Mouse (Mus musculus) liver, embryonic 12.5 days (tissue): ENCODE data around the gene Bglap3. TPM values are rescaled to one million over a fixed set of nuclear protein-coding genes. Genes with fewer than 3 reads are reported as not detected.

Experiments
- ATAC-seq: fragments of 200-750 bp; cut with Nextera tagmentation; 2 replicates; pipeline ENCODE4 v1.8.0; 2017; ENCODE audit warnings: moderate number of reproducible peaks, mild to moderate bottlenecking, moderate library complexity
- H3K27ac ChIP-seq: fragments of 300-500 bp; sonication (generic); 2 replicates; pipeline ENCODE4 v1.5.1; 2016; ENCODE audit warnings: mild to moderate bottlenecking
- H3K27me3 ChIP-seq: fragments of 300-500 bp; sonication (generic); replicated peaks from 2 replicates; pipeline ENCODE4 v1.6.1; 2016; ENCODE audit warnings: mild to moderate bottlenecking, moderate library complexity
- H3K36me3 ChIP-seq: fragments of 300-500 bp; sonication (generic); 2 replicates; pipeline ENCODE4 v1.6.1; 2016; ENCODE audit warnings: mild to moderate bottlenecking, moderate library complexity
- H3K4me1 ChIP-seq: fragments of 300-500 bp; sonication (generic); 2 replicates; pipeline ENCODE4 v1.6.1; 2016
- H3K4me2 ChIP-seq: fragments of 300-500 bp; sonication (generic); 2 replicates; pipeline ENCODE4 v1.6.1; 2016; ENCODE audit warnings: mild to moderate bottlenecking, moderate library complexity
- H3K4me3 ChIP-seq: fragments of 300-500 bp; sonication (generic); 2 replicates; pipeline ENCODE4 v1.5.1; 2016; ENCODE audit warnings: mild to moderate bottlenecking, moderate library complexity
- H3K9ac ChIP-seq: fragments of 300-500 bp; sonication (generic); 2 replicates; pipeline ENCODE4 v1.6.1; 2016; ENCODE audit warnings: mild to moderate bottlenecking, moderate library complexity
- H3K9me3 ChIP-seq: fragments of 300-500 bp; sonication (generic); replicated peaks from 2 replicates; pipeline ENCODE4 v1.6.1; 2016; ENCODE audit warnings: mild to moderate bottlenecking, moderate library complexity
- WGBS: fragments of 180-500 bp; shearing (Covaris S2); methylation state at CpG from one replicate; pipeline ENCODE4 v1.1.7; 2016; ENCODE audit not compliant: insufficient replicate concordance; 5-methylcytosine and 5-hydroxymethylcytosine counted together
- polyA plus RNA-seq: library from polyadenylated mRNA; unstranded; fragments of >200 nt; fragmentation: Nextera tagmentation; extraction: Ambion mirVana; gene quantifications from 2 replicates; pipeline ENCODE4 v1.2.1, GENCODE M21; 2016

Gene Bglap3
- polyA plus RNA-seq, 1 experiment from 2014 or later: 0.13 TPM

DNA sequence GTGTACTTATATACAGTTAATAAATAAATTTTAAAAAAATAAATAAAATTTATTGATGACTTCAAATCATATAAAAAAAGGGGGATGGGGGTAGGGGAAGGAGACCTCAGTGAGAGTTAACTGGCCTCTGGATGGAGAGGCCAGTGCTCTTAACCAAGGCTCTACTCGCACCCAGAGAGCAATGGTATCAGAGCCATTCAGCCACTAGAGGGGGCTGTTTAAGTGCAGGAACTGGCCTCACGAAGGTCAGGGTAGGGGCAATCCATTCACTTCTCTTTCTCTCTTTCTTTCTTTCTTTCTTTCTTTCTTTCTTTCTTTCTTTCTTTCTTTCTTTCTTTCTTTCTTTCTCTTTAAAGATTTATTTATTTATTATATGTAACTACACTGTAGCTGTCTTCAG is 41.3 kb downstream of the Bglap3 start:
- no peak overlapping the region for H3K4me3 ChIP-seq
- H3K9ac ChIP-seq: no peak overlapping the region
- H3K27me3 ChIP-seq: peaks cover 6% of the 10 kb centered on the region; the same call in 1 of the 2 replicates
- 8% methylated on average over 2 of the region's 2 CpGs for WGBS
- H3K9me3 ChIP-seq: no peaks in the 10 kb centered on the region
- ATAC-seq: no peak
- H3K27ac ChIP-seq: no peak overlapping the region
- peaks cover 44% of the 10 kb centered on the region for H3K36me3 ChIP-seq
- no peak overlapping the region for H3K4me2 ChIP-seq
- H3K4me1 ChIP-seq: peaks cover 25% of the 10 kb centered on the region

DNA sequence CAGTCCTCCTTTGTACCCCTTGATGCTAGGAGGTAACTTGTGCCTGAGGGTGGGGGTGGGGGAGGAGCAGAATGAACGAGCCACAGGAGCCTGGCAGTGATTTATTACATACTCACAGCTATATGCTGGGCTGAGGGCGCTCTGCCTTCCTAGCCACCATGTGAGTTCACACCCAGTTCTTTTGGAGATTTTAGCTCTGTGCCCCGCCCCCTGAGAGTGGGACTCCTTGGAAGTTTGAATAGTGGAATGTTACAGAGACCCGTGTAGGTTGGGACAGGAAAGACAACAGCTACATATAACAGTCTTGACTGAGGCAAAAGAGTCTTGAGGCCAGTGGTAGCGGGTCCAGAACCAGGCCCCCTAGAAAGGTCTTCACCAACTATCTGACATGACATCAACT is 43.6 kb downstream of the Bglap3 start:
- 63% methylated on average over 5 of the region's 5 CpGs for WGBS
- ATAC-seq: no peak
- Histone ChIP-seq H3K27ac (no peak overlapping the region), H3K4me2 (no peak overlapping the region), H3K4me1 (peaks cover 23% of the 10 kb centered on the region), H3K36me3 (peaks cover 48% of the 10 kb centered on the region), H3K4me3 (no peak overlapping the region), H3K9me3 (no peaks in the 10 kb centered on the region), H3K9ac (no peak overlapping the region), H3K27me3 (peaks cover 6% of the 10 kb centered on the region; the same call in 1 of the 2 replicates)

DNA sequence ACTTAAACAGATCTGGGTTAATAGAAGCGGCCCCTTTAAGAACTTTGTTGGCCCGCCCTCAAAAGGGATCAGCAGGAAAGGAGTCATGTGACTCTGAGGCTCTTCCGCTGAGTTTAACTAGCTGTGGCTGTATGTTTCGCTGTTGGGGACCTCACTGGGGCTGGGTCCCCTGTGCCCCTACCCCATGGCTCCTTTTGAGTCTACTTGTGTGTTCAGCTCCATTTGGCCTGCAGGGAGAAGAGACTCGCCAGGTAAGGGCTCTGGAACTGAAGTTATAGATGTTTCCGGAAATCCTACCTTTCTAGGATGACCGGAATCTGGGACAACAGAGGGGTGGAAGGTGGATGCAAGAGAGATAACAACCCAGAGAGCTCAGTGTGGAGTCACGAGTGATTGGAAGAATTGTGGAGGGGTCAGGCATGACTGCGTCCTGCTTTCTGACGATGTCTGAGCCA is 47.6 kb downstream of the Bglap3 start, which contains the start of gene Glmp:
Gene Glmp, plus strand, starts transcription at position 73 of the 455 bp plus-strand sequence.
- peaks cover 15% of the 10 kb centered on the region for H3K4me1 ChIP-seq
- WGBS: 1% methylated on average over 10 of the region's 10 CpGs
- H3K27ac ChIP-seq: peak within 1 kb of the TSS; percentile 61
- H3K9ac ChIP-seq: peak within 1 kb of the TSS; percentile 82
- H3K27me3 ChIP-seq: no peaks in the 10 kb centered on the region
- H3K9me3 ChIP-seq: no peaks in the 10 kb centered on the region
- peak within 1 kb of the TSS; percentile 76 for H3K4me3 ChIP-seq
- H3K36me3 ChIP-seq: peaks cover 68% of the 10 kb centered on the region
- peak; percentile 82 for ATAC-seq
- H3K4me2 ChIP-seq: peak within 1 kb of the TSS; percentile 83

Other genes with a start within 250 kb of the Bglap3 start
- gene Mef2d, start 230.4 kb downstream of the Bglap3 start, polyA plus RNA-seq: 12.1 and 13.6 TPM in 2 replicates
- 14.5 and 16.0 TPM in 2 replicates for gene Rhbg, start 118.0 kb downstream of the Bglap3 start, polyA plus RNA-seq
- 0.20 TPM in 1 of 2 replicates, not detected in the other for gene Gm38392, start 85.5 kb downstream of the Bglap3 start, polyA plus RNA-seq
- 9.8 and 10.4 TPM in 2 replicates for gene Tsacc, start 75.7 kb downstream of the Bglap3 start, polyA plus RNA-seq
- gene Cct3, start 75.6 kb downstream of the Bglap3 start, polyA plus RNA-seq: 448 and 488 TPM in 2 replicates
- gene Glmp, start 47.7 kb downstream of the Bglap3 start, polyA plus RNA-seq: 93.8 and 96.4 TPM in 2 replicates
- 1.6 and 2.0 TPM in 2 replicates for gene Tmem79, start 36.6 kb downstream of the Bglap3 start, polyA plus RNA-seq
- gene Smg5, start 36.5 kb downstream of the Bglap3 start, polyA plus RNA-seq: 56.1 and 58.8 TPM in 2 replicates
- 9.2 and 10.0 TPM in 2 replicates for gene Paqr6, start 8.2 kb downstream of the Bglap3 start, polyA plus RNA-seq
- not detected in 2 replicates for gene Bglap2, start 6.0 kb upstream of the Bglap3 start, polyA plus RNA-seq
- gene Bglap, start 11.7 kb upstream of the Bglap3 start, polyA plus RNA-seq: not detected in 2 replicates
- 104 and 115 TPM in 2 replicates for gene Pmf1, start 37.6 kb upstream of the Bglap3 start, polyA plus RNA-seq
- 14.0 and 14.9 TPM in 2 replicates for gene Slc25a44, start 52.4 kb upstream of the Bglap3 start, polyA plus RNA-seq
- gene Sema4a, start 88.4 kb upstream of the Bglap3 start, polyA plus RNA-seq: 14.4 and 17.6 TPM in 2 replicates
- gene Lmna, start 137.2 kb upstream of the Bglap3 start, polyA plus RNA-seq: 189 TPM in 2 replicates
- gene Mex3a, start 159.7 kb upstream of the Bglap3 start, polyA plus RNA-seq: 2.8 and 3.1 TPM in 2 replicates
- gene Rab25, start 175.6 kb upstream of the Bglap3 start, polyA plus RNA-seq: 0.70 TPM in 1 of 2 replicates, not detected in the other
- gene Lamtor2, start 180.3 kb upstream of the Bglap3 start, polyA plus RNA-seq: 101 and 102 TPM in 2 replicates
- 37.9 and 39.5 TPM in 2 replicates for gene Ubqln4, start 181.0 kb upstream of the Bglap3 start, polyA plus RNA-seq
- 172 and 177 TPM in 2 replicates for gene Ssr2, start 203.1 kb upstream of the Bglap3 start, polyA plus RNA-seq
- gene Arhgef2, start 233.2 kb upstream of the Bglap3 start, polyA plus RNA-seq: 30.5 and 33.0 TPM in 2 replicates